Mouse (Mus musculus) stomach, embryonic 16.5 days (tissue): ENCODE data around the gene Ppm1h. TPM values are rescaled to one million over a fixed set of nuclear protein-coding genes. Genes with fewer than 3 reads are reported as not detected.

Source experiments
- ATAC-seq: fragments of 200-750 bp; cut with Nextera tagmentation; 2 replicates; pipeline ENCODE4 v1.8.0; 2017; ENCODE audit warnings: moderate number of reproducible peaks, moderate TSS enrichment; ENCODE audit not compliant: insufficient read depth, low FRiP score
- H3K27ac ChIP-seq: fragments of 300-500 bp; sonication (generic); 2 replicates; pipeline ENCODE4 v1.5.1; 2014; ENCODE audit warnings: low read length
- H3K27me3 ChIP-seq: fragments of 300-500 bp; sonication (generic); 2 replicates; pipeline ENCODE4 v1.6.1; 2014; ENCODE audit warnings: low read length, control low read depth, mixed read lengths; ENCODE audit not compliant: control insufficient read depth, insufficient read depth
- H3K36me3 ChIP-seq: fragments of 300-500 bp; sonication (generic); 2 replicates; pipeline ENCODE4 v1.6.1; 2014; ENCODE audit warnings: low read length; ENCODE audit not compliant: control insufficient read depth, insufficient read depth
- H3K4me1 ChIP-seq: fragments of 300-500 bp; sonication (generic); 2 replicates; pipeline ENCODE4 v1.6.1; 2014; ENCODE audit warnings: low read length, control low read depth, mixed read lengths; ENCODE audit not compliant: control insufficient read depth, insufficient read depth
- H3K4me2 ChIP-seq: fragments of 300-500 bp; sonication (generic); 2 replicates; pipeline ENCODE4 v1.6.1; 2014; ENCODE audit warnings: low read depth, low read length, mixed read lengths
- H3K4me3 ChIP-seq: fragments of 300-500 bp; sonication (generic); replicated peaks from 2 replicates; pipeline ENCODE4 v1.5.1; 2014; ENCODE audit warnings: mild to moderate bottlenecking, low read length
- H3K9ac ChIP-seq: fragments of 300-500 bp; sonication (generic); 2 replicates; pipeline ENCODE4 v1.6.1; 2014; ENCODE audit warnings: low read length
- H3K9me3 ChIP-seq: fragments of 300-500 bp; sonication (generic); replicated peaks from 2 replicates; pipeline ENCODE4 v1.6.1; 2016; ENCODE audit warnings: low read length, control low read depth; ENCODE audit not compliant: control insufficient read depth
- WGBS: fragments of 180-500 bp; shearing (Covaris S2); extraction: QIAGEN DNeasy Blood & Tissue Kit; methylation state at CpG from one replicate; pipeline ENCODE4 v1.1.7; 2014; 5-methylcytosine and 5-hydroxymethylcytosine counted together
- polyA plus RNA-seq: library from polyadenylated mRNA; unstranded; fragments of >200 nt; fragmentation: Nextera tagmentation; extraction: Ambion mirVana; gene quantifications from 2 replicates; pipeline ENCODE4 v1.2.1, GENCODE M21; 2015

Ppm1h gene
- polyA plus RNA-seq, 1 experiment from 2014 or later: 10.3 TPM

DNA sequence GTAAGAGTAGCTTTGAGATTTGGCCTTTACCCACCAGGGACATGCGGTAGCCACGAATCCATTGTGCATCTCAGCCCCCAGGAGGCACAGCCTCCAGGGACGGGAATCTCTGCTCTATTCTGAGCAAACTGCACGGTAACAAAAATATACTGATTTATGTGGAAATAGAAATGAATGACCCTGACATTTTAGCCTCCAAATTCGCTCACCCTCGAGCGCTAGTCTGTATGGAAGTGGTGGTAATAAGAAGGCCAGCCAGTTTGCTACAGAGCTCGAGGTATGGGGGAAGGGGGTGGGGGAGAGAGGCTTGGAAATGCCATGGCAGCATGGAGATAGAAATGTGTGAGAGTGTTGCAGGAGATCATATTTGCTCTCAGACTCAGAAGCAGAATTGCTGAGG, 37.7 kb downstream of the Ppm1h start:
- no peak overlapping the region for H3K4me3 ChIP-seq
- 65% methylated on average over 8 of the region's 8 CpGs for WGBS
- H3K9me3 ChIP-seq: no peaks in the 10 kb centered on the region
- H3K4me2 ChIP-seq: no peak overlapping the region
- no peaks in the 10 kb centered on the region for H3K36me3 ChIP-seq
- no peaks in the 10 kb centered on the region for H3K4me1 ChIP-seq
- no peak overlapping the region for H3K27ac ChIP-seq
- H3K9ac ChIP-seq: no peak overlapping the region
- no peaks in the 10 kb centered on the region for H3K27me3 ChIP-seq
- ATAC-seq: no peak

DNA sequence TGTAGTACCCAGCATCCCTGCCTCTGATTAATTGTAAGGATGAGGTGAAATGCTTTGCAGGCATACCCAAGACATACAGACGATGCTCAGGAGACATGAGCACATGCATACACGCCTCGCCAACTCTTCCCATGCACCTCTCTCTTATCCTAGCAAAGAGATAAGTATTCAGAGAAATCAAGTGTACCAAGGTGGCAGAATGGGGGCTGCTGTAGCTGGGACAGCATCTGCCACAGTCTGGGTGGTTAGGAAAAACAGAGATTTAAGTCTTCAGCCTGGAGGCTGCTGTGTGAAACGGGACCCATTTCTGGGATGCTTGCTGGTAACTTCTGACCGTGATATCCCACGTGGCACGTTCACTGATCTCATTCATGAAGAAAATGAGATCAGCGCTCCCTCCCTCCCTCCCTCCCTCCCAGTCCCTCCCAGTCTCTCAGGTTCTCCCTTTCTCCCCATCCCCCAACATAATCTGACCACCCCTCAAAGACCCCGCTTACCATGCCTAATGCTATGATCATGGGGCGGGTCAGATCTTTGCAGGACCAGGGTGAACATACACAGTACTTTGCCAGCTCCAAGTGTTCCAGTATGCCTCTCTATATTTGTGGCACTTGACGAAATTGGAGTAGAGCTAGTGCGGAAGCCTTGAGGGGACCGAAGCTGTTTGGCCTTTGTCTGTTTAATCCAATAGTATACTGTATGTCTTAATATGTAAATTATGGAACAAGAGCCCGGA, 38.3 kb downstream of the Ppm1h start:
- no peak overlapping the region for H3K9ac ChIP-seq
- H3K4me2 ChIP-seq: no peak overlapping the region
- no peaks in the 10 kb centered on the region for H3K9me3 ChIP-seq
- H3K4me3 ChIP-seq: no peak overlapping the region
- 77% methylated on average over 14 of the region's 14 CpGs for WGBS
- no peaks in the 10 kb centered on the region for H3K4me1 ChIP-seq
- no peak for ATAC-seq
- no peaks in the 10 kb centered on the region for H3K27me3 ChIP-seq
- no peak overlapping the region for H3K27ac ChIP-seq
- no peaks in the 10 kb centered on the region for H3K36me3 ChIP-seq

DNA sequence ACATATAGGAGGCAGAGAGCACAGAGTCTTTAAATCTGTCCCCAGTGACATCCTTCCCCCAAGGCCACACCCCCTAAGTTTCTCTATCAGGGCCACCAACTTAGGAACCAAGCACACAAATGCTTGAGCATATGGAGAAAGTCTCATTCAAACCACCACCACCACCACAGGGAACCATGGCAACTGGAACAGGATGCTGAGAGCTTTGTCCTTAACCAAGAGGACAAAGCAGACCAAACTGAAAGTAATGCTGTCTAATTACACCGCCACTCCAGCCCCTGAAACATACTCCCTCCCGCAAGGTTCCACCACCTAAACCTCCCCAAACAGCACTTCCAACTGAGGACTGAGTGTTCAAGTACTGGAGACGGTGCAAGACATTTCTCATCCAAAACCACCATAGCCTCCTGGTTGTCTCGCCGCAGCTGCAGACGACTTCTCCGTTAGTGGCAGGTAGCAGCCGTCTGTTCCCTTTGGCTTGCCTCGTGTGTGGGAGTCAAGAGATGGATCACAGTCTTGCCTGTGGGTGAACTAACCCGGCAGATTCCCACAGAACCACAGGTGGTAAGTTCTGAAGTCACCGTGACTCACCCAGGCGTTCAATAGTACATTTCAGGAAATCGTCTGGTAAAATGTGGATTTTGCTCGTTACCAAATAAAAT, 39.3 kb downstream of the Ppm1h start:
- no peak for ATAC-seq
- Histone ChIP-seq H3K27me3 (no peaks in the 10 kb centered on the region), H3K4me3 (no peak overlapping the region), H3K36me3 (no peaks in the 10 kb centered on the region), H3K27ac (no peak overlapping the region), H3K4me1 (no peaks in the 10 kb centered on the region), H3K4me2 (no peak overlapping the region), H3K9me3 (no peaks in the 10 kb centered on the region), H3K9ac (no peak overlapping the region)
- 78% methylated on average over 14 of the region's 14 CpGs for WGBS

DNA sequence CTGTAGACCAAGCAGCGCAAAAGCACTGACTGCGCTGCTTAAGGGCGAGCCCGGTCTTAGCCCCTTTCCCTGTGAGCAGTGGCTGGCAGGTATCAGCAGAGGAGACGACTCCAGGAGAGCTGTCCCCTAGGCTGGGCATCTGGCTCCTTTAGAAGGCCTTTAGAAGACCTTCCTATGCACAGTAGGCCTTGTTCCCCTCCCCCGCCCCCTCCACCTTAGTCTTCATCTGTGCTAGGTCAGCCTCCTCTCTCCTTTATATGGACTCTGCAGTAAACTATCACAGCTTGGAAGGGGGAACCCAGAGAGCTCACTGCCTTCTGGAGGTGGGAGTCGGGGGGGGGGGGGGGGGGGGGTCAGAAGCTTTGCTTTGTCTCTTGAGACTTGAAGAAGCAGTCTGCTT, 40.4 kb downstream of the Ppm1h start:
- Histone ChIP-seq H3K4me3 (no peak overlapping the region), H3K27me3 (no peaks in the 10 kb centered on the region), H3K27ac (no peak overlapping the region), H3K9ac (no peak overlapping the region), H3K36me3 (no peaks in the 10 kb centered on the region), H3K4me2 (no peak overlapping the region), H3K4me1 (no peaks in the 10 kb centered on the region), H3K9me3 (no peaks in the 10 kb centered on the region)
- no peak for ATAC-seq
- WGBS: 82% methylated on average over 7 of the region's 7 CpGs

DNA sequence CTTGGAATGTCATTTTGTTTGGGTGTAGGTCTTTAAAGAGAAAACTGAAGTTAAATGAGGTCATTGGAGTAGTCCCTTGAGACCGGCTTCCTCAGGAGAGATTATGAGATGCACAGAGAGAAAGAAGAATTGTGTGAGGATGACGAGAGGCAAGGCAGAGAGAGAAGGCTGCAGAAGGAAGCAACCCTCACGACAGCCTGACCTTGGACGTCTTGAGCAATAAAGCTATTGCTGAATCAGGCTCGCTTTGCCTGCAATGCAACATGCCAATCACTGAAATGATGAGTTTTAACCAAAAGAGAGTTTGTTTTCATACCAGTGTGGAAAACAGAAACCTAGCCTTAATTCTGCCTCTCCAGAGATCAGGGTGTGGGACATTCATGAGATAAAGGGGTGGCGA, 43.5 kb downstream of the Ppm1h start:
- Histone ChIP-seq H3K27ac (no peak overlapping the region), H3K9ac (no peak overlapping the region), H3K9me3 (no peaks in the 10 kb centered on the region), H3K4me2 (no peak overlapping the region), H3K36me3 (no peaks in the 10 kb centered on the region), H3K4me1 (no peaks in the 10 kb centered on the region), H3K4me3 (no peak overlapping the region), H3K27me3 (no peaks in the 10 kb centered on the region)
- ATAC-seq: no peak
- 79% methylated on average over 6 of the region's 6 CpGs for WGBS

DNA sequence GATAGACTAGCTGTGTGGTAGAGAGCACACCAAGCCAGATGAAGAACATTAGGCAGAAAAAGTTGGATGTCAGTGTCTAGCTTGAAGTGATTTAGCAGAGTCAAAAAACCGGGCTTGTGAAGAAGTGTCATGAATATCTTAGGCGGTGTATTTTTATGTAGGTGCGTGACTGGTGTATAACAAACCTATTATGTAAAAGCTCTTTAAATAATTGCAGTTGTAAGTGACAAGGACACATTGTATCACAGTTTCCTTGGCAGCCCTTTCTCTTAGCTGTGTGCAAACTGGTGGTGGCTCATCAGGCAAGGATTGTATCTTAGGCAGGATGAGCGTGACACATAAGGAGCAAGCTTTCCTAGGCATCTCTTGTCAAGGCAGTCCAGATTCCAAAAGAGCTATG, 46.1 kb downstream of the Ppm1h start:
- ATAC-seq: no peak
- 87% methylated on average over 4 of the region's 4 CpGs for WGBS
- no peaks in the 10 kb centered on the region for H3K4me1 ChIP-seq
- no peaks in the 10 kb centered on the region for H3K9me3 ChIP-seq
- H3K9ac ChIP-seq: no peak overlapping the region
- no peak overlapping the region for H3K4me3 ChIP-seq
- H3K4me2 ChIP-seq: no peak overlapping the region
- H3K27me3 ChIP-seq: no peaks in the 10 kb centered on the region
- no peaks in the 10 kb centered on the region for H3K36me3 ChIP-seq
- H3K27ac ChIP-seq: no peak overlapping the region

DNA sequence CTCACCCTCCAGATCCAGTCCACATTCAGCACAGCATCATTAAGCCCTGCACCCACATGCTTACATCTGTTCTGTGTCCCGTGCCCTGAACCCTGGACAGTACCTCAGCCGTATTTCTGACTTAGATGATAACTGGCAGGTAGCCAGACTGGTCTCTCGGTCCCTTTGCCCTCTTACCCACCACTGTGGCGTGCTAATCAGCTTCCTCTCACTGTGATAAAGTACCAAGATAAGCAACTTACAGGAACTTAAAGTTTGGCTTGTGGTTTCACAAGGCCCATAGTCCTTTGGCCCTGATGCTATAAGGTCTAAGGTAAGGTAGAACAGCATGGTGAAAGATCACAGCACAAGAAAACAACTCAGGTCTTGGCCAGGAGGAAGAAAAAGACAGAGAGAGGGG, 48.7 kb downstream of the Ppm1h start:
- Histone ChIP-seq H3K9ac (no peak overlapping the region), H3K27ac (no peak overlapping the region), H3K9me3 (no peaks in the 10 kb centered on the region), H3K36me3 (no peaks in the 10 kb centered on the region), H3K4me3 (no peak overlapping the region), H3K27me3 (no peaks in the 10 kb centered on the region), H3K4me2 (no peak overlapping the region), H3K4me1 (no peaks in the 10 kb centered on the region)
- WGBS: 40% methylated on average over 4 of the region's 4 CpGs
- ATAC-seq: no peak

DNA sequence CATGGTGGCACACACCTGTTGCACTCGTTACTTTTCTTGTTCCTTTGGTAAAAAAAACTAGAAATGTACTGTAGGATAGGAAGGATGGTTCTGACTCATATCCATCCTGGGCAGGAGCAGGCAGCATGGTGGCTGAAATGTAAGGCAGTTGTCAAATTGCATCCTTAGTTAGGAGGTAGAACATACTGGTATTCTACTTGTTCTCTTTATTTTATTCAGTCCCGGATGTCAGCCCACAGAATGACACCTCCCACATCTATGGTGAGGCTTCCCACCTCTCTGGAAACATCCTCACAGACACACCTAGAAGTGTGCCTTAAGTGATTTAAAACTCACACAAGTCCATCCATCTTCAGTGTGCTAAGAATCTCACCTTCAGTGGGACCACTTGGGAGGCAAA, 49.6 kb downstream of the Ppm1h start:
- WGBS: 77% methylated on average over 2 of the region's 2 CpGs

DNA sequence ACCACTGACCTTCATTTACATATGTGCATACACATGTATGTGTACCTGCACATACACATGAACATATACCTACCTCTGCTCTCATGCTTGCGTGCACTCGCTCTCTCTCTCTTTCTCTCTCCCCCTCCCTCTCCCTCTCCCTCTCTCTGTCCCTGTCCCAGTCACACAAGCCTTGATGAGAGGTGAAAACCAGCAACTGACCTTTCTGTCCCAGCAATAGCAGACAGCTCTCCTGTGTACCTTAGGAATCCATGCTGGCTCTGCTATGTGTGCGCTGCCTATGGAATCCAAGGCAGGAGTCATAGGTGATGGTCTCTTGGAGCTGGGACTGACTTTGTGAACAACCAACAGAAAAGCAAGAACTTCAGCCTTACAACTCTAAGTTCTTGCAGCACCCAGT, 53.6 kb downstream of the Ppm1h start:
- Histone ChIP-seq H3K4me3 (no peak overlapping the region), H3K4me1 (no peaks in the 10 kb centered on the region), H3K27ac (no peak overlapping the region), H3K9me3 (no peaks in the 10 kb centered on the region), H3K9ac (no peak overlapping the region), H3K36me3 (no peaks in the 10 kb centered on the region), H3K4me2 (no peak overlapping the region), H3K27me3 (no peaks in the 10 kb centered on the region)
- 99% methylated on average over 3 of the region's 3 CpGs for WGBS
- ATAC-seq: no peak

More for the DNA sequence above, 49.6 kb downstream of the Ppm1h start:
- no peaks in the 10 kb centered on the region for H3K36me3 ChIP-seq
- no peak overlapping the region for H3K4me3 ChIP-seq
- H3K9me3 ChIP-seq: no peaks in the 10 kb centered on the region
- H3K27me3 ChIP-seq: no peaks in the 10 kb centered on the region
- H3K4me1 ChIP-seq: no peaks in the 10 kb centered on the region
- no peak overlapping the region for H3K4me2 ChIP-seq
- H3K27ac ChIP-seq: no peak overlapping the region
- no peak overlapping the region for H3K9ac ChIP-seq
- ATAC-seq: no peak
